Mouse (Mus musculus): Measurements from ENCODE around the gene Dcp1b. TPM values are rescaled to one million over a fixed set of nuclear protein-coding genes. Genes with fewer than 3 reads are reported as not detected.

Dcp1b gene
- polyA plus RNA-seq, 1 experiment, result 1.7 TPM

DNA sequence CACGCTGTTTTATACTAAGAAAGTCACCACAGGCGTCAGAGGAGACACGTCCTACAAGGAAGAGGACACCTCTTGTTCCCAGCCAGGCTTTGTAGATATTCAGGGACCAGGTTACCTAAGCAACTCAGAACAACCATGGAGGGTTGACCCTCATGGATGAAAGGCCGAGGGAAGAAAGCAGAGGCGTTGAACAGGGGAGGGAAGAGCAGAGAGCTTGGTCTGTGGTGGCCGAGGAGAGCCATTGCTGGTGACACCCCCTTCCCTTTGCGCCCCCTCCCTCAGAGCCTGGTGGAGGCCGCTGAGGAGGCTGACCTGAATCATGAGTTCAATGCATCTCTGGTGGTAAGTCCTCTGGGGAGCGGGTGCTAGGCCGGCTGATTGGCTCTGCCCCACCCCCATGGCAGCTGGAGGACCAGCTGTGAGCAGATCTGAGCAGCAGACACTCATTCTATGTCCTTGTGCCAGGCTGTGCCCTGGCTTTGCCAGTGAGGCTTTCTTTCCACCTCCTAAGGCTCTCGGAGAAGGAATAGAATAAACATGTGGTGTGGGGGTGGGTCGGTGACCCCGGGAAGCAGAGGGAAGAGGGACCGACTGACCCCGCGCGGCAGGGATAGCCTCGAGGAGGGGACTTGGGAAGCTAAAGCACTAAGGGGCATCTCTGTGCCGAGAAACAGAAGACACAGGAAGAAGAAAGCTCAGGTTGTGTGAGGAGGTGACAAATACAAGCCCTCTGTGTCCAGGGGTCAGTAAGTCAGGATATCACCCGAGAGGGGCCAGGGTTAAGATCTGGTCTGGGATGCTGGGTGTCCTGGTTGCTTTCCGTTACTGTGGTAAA, 66.0 kb downstream of the Dcp1b start:
- Histone ChIP-seq H3K27me3 (ENCODE audit: control insufficient read depth, insufficient read depth, insufficient read length) (peaks cover 36% of the 10 kb centered on the region), H3K79me2 (ENCODE audit: control insufficient read depth, insufficient read depth) (no peaks in the 10 kb centered on the region), H3K79me3 (ENCODE audit: low read depth) (no peaks in the 10 kb centered on the region), H3K36me3 (ENCODE audit: control insufficient read depth, insufficient read depth) (no peaks in the 10 kb centered on the region), H3K4me3 (ENCODE audit: insufficient read depth, poor library complexity, severe bottlenecking) (no peak overlapping the region), H3ac (ENCODE audit: control insufficient read depth, insufficient read length, low read depth) (no peak overlapping the region)
- TF ChIP-seq CEBPB (IDR thresholded peaks at IDR 0.05; ENCODE audit: low read depth) (no peak), MYOG (IDR thresholded peaks at IDR 0.05; ENCODE audit: control insufficient read depth, extremely low read depth, insufficient read length) (no peak), MYOD1 (IDR thresholded peaks at IDR 0.05; ENCODE audit: control insufficient read depth, insufficient read length, low read depth) (no peak), FOSL1 (IDR thresholded peaks at IDR 0.05; ENCODE audit: insufficient read depth, low read length, poor library complexity, severe bottlenecking) (no peak), USF1 (IDR thresholded peaks at IDR 0.05; ENCODE audit: low read depth) (no peak), CTCF (IDR thresholded peaks at IDR 0.05; ENCODE audit: control insufficient read depth, insufficient read depth, insufficient read length) (no peak), MAX (IDR thresholded peaks at IDR 0.05) (no peak)

DNA sequence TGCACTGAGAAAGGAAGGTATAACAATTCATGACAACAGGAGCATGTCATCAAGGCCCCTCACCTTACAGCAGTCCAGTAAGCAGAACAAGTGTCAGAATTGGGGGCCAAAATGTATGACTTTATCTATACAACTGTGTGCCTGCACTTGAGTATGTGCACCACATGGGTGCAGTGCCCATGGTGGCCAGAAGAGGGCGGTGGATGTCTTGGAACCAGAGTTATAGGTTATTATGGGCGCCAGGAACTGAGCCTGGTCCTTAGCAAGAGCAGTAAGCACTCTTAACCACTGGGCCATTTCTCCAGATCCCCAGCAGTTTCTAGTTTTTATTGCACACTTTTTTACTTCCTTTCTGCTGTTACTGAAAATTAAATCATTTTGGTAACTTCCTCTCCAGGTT, 71.0 kb downstream of the Dcp1b start:
- Histone ChIP-seq H3K79me2 (ENCODE audit: control insufficient read depth, insufficient read depth) (no peaks in the 10 kb centered on the region), H3ac (ENCODE audit: control insufficient read depth, insufficient read length, low read depth) (no peak overlapping the region), H3K79me3 (ENCODE audit: low read depth) (no peaks in the 10 kb centered on the region), H3K4me3 (ENCODE audit: insufficient read depth, poor library complexity, severe bottlenecking) (no peak overlapping the region), H3K27me3 (ENCODE audit: control insufficient read depth, insufficient read depth, insufficient read length) (peaks cover 13% of the 10 kb centered on the region), H3K36me3 (ENCODE audit: control insufficient read depth, insufficient read depth) (no peaks in the 10 kb centered on the region)
- TF ChIP-seq MYOD1 (IDR thresholded peaks at IDR 0.05; ENCODE audit: control insufficient read depth, insufficient read length, low read depth) (no peak), FOSL1 (IDR thresholded peaks at IDR 0.05; ENCODE audit: insufficient read depth, low read length, poor library complexity, severe bottlenecking) (no peak), MYOG (IDR thresholded peaks at IDR 0.05; ENCODE audit: control insufficient read depth, extremely low read depth, insufficient read length) (no peak), USF1 (IDR thresholded peaks at IDR 0.05; ENCODE audit: low read depth) (no peak), MAX (IDR thresholded peaks at IDR 0.05) (no peak), CEBPB (IDR thresholded peaks at IDR 0.05; ENCODE audit: low read depth) (no peak), CTCF (IDR thresholded peaks at IDR 0.05; ENCODE audit: control insufficient read depth, insufficient read depth, insufficient read length) (no peak)

DNA sequence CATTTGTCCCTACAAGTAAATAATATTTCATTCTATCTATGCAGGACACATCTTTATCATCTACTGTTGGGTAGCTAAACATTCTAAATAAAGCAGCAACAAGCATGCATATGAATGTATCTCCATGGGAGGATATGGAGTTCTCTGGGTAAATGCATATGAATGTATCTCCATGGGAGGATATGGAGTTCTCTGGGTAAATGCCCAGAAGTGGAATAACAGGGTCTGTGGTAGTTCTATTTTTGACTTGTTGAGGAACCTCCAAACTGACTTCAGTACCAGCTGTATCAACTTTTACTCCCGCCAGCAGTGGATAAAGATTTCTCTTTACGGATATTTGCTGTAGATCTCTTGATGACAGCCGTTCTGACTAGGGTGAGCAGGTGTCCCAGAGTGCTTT, 73.5 kb downstream of the Dcp1b start:
- Histone ChIP-seq H3K36me3 (ENCODE audit: control insufficient read depth, insufficient read depth) (no peaks in the 10 kb centered on the region), H3K4me3 (ENCODE audit: insufficient read depth, poor library complexity, severe bottlenecking) (no peak overlapping the region), H3K79me2 (ENCODE audit: control insufficient read depth, insufficient read depth) (no peaks in the 10 kb centered on the region), H3ac (ENCODE audit: control insufficient read depth, insufficient read length, low read depth) (no peak overlapping the region), H3K79me3 (ENCODE audit: low read depth) (no peaks in the 10 kb centered on the region), H3K27me3 (ENCODE audit: control insufficient read depth, insufficient read depth, insufficient read length) (no peaks in the 10 kb centered on the region)
- TF ChIP-seq MAX (IDR thresholded peaks at IDR 0.05) (no peak), MYOD1 (IDR thresholded peaks at IDR 0.05; ENCODE audit: control insufficient read depth, insufficient read length, low read depth) (no peak), CTCF (IDR thresholded peaks at IDR 0.05; ENCODE audit: control insufficient read depth, insufficient read depth, insufficient read length) (no peak), MYOG (IDR thresholded peaks at IDR 0.05; ENCODE audit: control insufficient read depth, extremely low read depth, insufficient read length) (no peak)

DNA sequence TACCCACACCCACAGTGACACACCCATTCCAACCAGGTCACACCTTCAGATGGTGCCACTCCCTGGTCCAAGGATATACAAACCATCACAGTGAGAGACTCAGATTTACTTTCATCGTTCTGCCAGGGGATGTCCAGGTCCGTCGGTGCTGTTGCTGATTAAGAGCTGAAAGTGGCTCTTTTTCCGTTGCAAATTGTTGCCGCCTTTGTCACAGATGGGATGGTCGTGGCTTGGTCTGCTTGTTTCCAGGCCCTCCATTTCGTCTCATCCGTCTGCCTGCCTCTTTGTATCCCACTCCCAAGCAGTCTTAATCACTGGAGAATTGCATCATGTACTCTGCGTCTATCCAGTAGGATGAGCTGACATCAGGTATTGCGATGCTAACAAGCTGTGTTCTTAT, 74.7 kb downstream of the Dcp1b start:
- Histone ChIP-seq H3K79me3 (ENCODE audit: low read depth) (no peaks in the 10 kb centered on the region), H3K4me3 (ENCODE audit: insufficient read depth, poor library complexity, severe bottlenecking) (no peak overlapping the region), H3K79me2 (ENCODE audit: control insufficient read depth, insufficient read depth) (no peaks in the 10 kb centered on the region), H3K36me3 (ENCODE audit: control insufficient read depth, insufficient read depth) (no peaks in the 10 kb centered on the region), H3K27me3 (ENCODE audit: control insufficient read depth, insufficient read depth, insufficient read length) (no peaks in the 10 kb centered on the region), H3ac (ENCODE audit: control insufficient read depth, insufficient read length, low read depth) (no peak overlapping the region)
- no peak for TF ChIP-seq MAX (IDR thresholded peaks at IDR 0.05)
- TF ChIP-seq USF1 (IDR thresholded peaks at IDR 0.05; ENCODE audit: low read depth), result no peak
- no peak for TF ChIP-seq MYOG (IDR thresholded peaks at IDR 0.05; ENCODE audit: control insufficient read depth, extremely low read depth, insufficient read length)
- TF ChIP-seq MYOD1 (IDR thresholded peaks at IDR 0.05; ENCODE audit: control insufficient read depth, insufficient read length, low read depth), result no peak
- TF ChIP-seq CTCF (IDR thresholded peaks at IDR 0.05; ENCODE audit: control insufficient read depth, insufficient read depth, insufficient read length), result no peak
- no peak for TF ChIP-seq FOSL1 (IDR thresholded peaks at IDR 0.05; ENCODE audit: insufficient read depth, low read length, poor library complexity, severe bottlenecking)
- no peak for TF ChIP-seq CEBPB (IDR thresholded peaks at IDR 0.05; ENCODE audit: low read depth)

DNA sequence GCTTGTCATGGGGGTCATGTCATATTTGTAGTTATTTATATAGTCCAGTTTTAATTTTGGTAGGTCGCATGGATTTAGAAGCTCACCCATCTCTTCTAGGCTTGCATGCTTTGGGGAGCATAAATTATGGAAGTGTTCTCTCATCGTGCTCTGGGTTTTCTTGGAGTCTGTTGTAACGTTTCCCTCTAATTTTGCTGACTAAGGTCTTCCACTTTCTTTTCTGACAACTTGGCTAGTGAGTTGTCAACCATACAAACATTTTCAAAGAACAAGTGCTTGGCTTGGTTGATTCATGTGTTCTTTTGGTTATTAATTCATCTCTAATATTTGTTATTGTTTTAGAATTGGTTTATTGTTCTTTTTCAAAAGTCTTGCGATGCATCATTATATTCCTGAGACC, 76.7 kb downstream of the Dcp1b start:
- TF ChIP-seq FOSL1 (IDR thresholded peaks at IDR 0.05; ENCODE audit: insufficient read depth, low read length, poor library complexity, severe bottlenecking), result no peak
- no peak for TF ChIP-seq CEBPB (IDR thresholded peaks at IDR 0.05; ENCODE audit: low read depth)
- no peak for TF ChIP-seq CTCF (IDR thresholded peaks at IDR 0.05; ENCODE audit: control insufficient read depth, insufficient read depth, insufficient read length)
- no peak for TF ChIP-seq USF1 (IDR thresholded peaks at IDR 0.05; ENCODE audit: low read depth)
- no peak for TF ChIP-seq MYOD1 (IDR thresholded peaks at IDR 0.05; ENCODE audit: control insufficient read depth, insufficient read length, low read depth)
- no peak for TF ChIP-seq MAX (IDR thresholded peaks at IDR 0.05)
- TF ChIP-seq MYOG (IDR thresholded peaks at IDR 0.05; ENCODE audit: control insufficient read depth, extremely low read depth, insufficient read length), result no peak
- no peaks in the 10 kb centered on the region for H3K79me2 ChIP-seq (ENCODE audit: control insufficient read depth, insufficient read depth)
- H3ac ChIP-seq (ENCODE audit: control insufficient read depth, insufficient read length, low read depth), result no peak overlapping the region
- no peak overlapping the region for H3K4me3 ChIP-seq (ENCODE audit: insufficient read depth, poor library complexity, severe bottlenecking)
- H3K36me3 ChIP-seq (ENCODE audit: control insufficient read depth, insufficient read depth), result no peaks in the 10 kb centered on the region
- H3K27me3 ChIP-seq (ENCODE audit: control insufficient read depth, insufficient read depth, insufficient read length), result no peaks in the 10 kb centered on the region
- H3K79me3 ChIP-seq (ENCODE audit: low read depth), result no peaks in the 10 kb centered on the region

Other genes starting within 250 kb of the Dcp1b start
- gene Cacna1c, start 21.2 kb downstream of the Dcp1b start, polyA plus RNA-seq (2012; fragmentation: generic; extraction: Trizol), result not detected
- gene Cacna2d4, start 61.3 kb downstream of the Dcp1b start, polyA plus RNA-seq (2012; fragmentation: generic; extraction: Trizol), result not detected
- gene Lrtm2, start 155.5 kb downstream of the Dcp1b start, polyA plus RNA-seq (2012; fragmentation: generic; extraction: Trizol), result not detected
- gene Adipor2, start 242.5 kb downstream of the Dcp1b start, polyA plus RNA-seq (2012; fragmentation: generic; extraction: Trizol), result 28.0 TPM